Mouse (Mus musculus) C2C12 (cell line): Measurements from ENCODE around the gene Slc6a1.

ENCODE experiments used
- CTCF ChIP-seq: IDR thresholded peaks from one replicate; pipeline ENCODE4 v1.5.1; 2011; ENCODE audit not compliant: control insufficient read depth, insufficient read depth, insufficient read length
- MAX ChIP-seq: IDR thresholded peaks from one replicate; pipeline ENCODE4 v1.6.1; 2011; ENCODE audit warnings: mild to moderate bottlenecking, control low read depth

DNA sequence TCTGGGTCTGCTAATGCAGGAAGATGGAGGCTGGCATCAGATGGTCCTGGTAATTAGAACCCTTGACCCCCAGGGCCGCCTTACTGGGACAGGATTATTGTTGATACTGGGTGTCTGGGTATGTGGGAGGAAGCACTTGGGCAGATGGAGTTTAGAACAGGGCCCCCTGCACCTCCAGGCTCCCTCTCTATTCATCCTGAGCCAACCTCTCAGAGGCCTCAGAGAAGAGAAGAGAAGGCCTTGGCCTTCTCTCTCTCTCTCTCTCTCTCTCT, 54.4 kb downstream of the Slc6a1 start:
- no peak for TF ChIP-seq CTCF
- TF ChIP-seq MAX, result no peak
